Mouse (Mus musculus) testis, postnatal 14 days (tissue): ENCODE data around the gene Polr3c.
"Not testable (repeated sequence)": the region's sequence is repeated elsewhere in the genome, so short reads cannot be mapped to it uniquely, and the experiment has no call there.

Source experiments
- DNase-seq: peaks from one replicate; pipeline ENCODE4 v3.0.0; 2021; ENCODE audit warnings: low spot score

The Polr3c gene

DNA sequence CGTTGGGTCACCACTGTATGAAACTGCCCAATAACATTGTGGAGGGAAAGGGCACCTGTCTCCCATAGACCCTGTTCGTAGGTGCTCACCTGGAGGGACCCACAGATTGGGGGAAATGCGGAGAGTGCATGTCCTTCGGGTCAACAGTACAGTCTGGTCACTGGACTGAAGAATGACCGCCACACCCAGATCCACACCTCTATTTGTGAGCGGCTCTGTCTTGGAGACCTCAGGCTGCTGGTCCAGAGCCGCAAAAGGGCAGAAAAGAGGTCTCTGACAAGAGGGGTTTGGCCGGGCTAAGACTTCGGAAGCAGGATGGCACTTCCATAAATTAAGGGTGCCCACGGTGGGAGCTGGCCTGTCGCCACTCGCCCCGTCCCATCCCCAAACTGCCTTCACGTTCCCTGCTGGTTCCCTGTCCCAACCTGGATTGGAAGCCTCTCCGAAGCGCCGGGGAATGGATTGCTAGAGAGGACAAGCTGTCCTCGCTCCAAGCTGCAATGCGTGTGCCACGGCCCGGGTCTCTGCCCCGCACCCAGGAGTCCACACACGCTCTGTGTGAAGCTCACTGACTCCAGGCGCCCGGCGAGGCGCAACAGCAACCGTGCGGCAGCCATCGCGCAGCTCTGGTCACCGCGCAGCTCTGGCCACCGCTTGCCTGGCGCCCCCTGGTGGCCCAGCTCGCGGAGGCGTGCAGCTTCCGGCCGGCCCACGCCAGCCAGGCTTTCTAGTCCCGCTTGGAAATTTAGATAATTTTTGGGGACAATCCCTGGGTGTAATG, 19.3 kb downstream of the Polr3c start, which contains the start of gene Nudt17:
Nudt17 (minus strand) TSS at position 660 of the 781 bp plus-strand sequence.
- DNase-seq: peak; percentile 77

DNA sequence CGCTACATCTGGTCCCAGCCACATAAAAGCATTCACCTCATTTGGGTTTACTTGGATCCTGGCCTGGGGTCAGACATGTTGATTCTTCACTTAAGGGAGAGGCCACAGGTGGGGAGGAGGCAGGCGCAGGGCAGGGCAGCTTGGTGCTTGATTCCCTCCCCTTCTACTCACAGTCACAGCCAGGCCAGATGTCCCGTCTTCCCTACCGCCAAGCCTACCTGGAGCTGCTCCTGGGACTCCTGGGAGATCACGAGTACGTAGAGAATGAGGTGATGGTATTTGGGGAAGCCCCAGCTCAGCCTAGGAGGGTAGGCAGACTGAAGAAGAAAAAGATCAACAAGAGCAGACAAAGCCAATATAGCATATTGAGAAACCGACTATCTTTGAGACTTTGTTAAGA, 20.4 kb downstream of the Polr3c start:
- no peak for DNase-seq

DNA sequence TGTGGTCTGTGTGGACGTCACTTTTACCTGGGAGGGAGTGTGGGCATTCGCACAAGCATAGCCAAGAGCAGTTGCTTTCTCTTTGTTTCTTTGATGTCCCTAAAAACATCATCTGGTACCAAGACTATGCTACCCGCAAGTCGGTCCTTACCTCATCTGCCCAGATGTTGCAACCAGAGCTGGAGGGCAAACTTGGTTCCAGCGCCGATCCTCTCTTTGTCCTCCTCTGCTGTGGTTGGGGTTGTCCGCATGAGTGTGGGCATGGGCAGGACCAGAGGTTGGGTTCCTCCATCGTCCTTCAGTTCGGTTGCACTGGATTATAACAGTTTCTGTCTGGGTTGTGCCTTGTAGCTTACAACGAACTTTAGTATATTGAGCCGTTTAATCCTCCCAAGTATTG, 21.2 kb downstream of the Polr3c start:
- no peak for DNase-seq

DNA sequence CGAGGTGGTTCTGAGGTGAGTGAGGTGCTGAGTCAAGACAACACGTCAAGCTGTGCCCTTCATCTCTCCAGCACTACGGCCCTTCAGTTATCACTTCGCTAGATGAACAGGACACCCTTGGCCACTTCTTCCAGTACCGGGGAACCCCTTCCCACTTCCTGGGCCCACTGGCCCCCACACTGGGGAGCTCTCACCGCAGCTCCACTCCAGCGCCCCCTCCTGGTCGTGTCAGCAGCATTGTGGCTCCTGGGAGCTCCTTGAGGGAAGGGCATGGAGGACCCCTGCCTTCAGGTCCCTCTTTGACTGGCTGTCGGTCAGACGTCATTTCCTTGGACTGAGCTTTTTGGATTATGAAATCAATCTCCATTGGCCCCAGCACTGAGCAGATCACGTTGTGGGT, 22.6 kb downstream of the Polr3c start:
- no peak for DNase-seq

DNA sequence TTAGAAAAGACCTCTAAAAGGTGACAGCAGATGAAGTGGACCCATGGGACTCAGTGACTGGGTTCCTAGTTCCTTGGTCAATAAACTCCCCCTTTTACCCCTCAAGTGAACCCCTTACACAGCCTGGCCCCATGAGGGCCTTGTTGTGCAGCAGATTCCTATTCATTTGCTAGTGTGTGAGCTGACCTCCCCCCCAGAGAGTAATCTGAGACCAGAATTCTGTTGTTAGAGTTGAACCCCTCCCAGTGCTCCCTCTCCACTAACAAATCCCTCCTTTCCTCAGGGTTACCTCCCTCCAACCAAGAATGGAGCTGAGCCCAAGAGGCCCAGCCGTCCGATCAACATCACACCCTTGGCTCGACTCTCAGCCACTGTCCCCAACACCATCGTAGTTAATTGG, 26.4 kb downstream of the Polr3c start:
- DNase-seq: no peak

DNA sequence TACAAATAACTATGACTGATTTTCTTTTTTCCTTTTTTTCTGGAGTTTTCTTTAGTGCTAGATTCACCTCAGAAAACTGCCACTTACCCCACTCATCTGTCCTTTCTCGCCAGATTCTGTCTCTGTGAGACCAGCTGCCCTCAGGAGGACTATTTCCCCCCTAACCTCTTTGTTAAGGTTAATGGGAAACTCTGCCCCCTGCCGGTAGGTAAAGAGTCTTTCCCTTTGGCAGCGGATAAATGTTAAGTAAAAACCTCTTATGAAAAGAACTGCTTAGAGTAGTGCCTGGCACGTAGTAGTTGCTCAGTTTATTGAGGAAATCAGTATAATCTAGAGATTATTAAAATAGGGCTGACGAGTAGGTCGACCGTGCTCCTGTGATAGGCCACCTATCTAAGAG, 27.1 kb downstream of the Polr3c start:
- DNase-seq: no peak

DNA sequence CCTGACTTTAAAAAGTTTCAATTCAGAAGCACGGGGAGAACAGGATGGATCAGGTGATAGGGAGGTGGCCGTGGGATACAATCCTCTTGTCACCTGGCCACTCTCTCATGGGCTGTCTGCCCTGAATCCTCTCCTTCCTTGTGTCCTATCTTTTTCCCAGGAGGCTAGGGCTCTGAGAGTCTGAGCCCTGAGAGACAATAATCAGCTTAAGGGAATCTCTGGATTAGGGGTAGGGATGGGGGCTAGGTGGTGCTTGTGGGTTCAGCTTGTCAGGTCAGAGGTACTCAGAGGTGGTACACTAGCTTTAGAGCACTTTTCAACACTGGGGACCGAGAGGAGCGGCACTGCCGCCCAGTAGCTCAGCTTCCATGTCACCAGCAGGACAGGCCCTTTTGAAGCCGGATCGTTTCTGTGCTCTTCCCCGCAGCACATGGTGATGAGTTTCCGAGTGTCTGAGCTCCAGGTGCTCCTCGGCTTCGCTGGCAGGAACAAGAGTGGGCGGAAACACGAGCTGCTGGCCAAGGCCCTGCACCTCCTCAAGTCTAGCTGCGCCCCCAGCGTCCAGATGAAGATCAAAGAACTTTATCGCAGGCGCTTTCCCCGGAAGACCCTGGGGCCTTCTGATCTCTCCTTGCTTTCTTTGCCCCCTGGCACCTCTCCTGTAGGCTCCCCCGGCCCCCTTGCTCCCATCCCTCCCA, 28.3 kb downstream of the Polr3c start:
- DNase-seq: peak; percentile 28

DNA sequence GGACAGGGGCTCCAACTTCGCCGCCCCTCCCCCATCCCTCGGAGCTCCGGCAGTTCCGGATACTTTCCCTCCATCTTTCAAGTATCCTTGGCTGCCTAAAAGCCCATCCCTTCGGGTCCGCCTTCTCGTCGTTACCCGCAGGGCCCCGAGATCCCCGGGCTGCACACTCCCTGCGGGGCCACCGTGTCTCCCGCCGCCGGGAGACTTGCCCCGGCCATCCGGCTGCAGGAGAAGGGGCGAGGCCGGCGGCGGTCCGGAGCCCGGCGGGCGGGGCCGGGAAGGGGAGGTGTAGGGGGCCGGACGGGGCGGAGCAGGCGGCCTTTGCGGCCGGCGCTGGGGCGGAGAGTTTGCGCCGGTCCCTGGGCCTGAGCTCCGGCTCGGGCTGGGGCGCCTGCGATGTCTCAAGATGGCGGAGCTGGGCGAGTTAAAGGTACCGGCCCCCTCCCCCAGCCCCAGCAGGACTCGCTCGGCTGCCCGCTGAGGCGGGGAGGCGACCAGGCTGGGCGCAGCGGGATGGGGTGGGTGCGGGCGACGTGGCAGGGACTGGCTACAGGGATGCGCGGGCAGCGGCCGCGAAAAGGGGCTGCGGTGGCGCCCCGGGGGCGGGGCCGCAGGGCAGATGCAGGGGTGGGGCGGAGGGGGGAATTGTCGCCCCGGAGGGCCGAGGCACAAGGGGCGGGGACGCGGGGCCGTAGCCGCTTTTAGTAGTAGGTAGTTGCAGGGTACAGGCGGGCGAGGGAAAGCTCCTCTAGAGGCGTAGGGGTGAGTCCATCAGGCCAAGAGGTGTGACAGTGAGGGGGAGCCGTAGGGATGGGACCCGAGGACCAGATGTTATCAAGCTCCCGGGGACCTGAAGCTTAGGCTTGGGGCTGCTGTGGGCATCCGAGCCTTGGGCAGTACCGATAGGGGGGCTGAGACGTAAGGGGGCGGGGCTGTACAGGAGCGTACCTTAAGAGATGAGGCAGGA, 30.4 kb downstream of the Polr3c start:
- DNase-seq: peak; percentile 90

DNA sequence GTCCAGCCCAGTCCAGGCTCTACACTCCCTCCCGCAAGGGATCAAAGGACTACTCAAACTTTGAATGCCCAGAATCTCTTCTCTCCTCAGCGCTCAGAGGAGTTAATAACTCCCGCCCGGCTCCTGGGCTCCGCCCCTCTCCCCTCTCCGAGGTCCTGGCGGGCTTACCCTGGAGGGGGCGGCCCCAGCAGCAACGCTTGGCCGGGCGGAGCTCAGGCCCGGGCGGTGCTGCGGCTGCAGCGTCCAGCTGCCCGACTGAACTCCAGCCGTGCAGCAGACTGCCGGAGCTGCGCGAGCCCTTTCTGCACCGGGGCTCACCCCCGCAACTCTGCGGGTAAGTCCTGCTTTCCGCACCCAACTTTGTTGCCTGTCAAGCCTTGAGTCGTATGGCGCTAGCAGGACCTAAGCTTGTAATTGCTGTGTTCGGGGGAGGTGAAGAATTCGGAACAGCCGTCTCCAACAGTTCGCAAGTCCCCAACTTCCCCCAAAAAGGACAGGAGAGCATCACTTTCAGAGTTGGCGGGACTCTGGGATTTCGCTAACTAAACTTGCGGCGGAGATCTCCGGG, 31.1 kb downstream of the Polr3c start, which contains the start of gene Pias3:
Pias3 (plus strand) TSS at position 187 of the 568 bp plus-strand sequence.
- DNase-seq: peak; percentile 85

DNA sequence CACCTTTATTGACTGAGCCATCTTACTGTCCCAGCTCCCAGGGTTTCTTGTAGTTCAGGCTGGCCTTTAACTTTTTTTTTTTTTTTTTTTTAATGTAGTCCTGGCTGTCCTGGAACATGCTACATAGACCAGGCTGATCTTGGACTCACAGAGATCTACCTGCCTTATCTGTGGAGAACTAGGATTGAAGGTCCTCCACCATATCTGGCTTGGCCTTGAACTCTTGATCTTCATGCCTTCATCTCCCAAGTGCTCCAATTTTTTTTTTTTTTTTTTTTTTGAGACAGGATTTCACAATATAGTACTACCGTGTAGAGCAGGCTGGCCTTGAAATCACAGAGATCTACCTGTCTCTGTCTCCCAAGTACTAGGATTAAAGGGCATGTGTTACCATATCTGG, 33.8 kb downstream of the Polr3c start:
- no peak for DNase-seq

DNA sequence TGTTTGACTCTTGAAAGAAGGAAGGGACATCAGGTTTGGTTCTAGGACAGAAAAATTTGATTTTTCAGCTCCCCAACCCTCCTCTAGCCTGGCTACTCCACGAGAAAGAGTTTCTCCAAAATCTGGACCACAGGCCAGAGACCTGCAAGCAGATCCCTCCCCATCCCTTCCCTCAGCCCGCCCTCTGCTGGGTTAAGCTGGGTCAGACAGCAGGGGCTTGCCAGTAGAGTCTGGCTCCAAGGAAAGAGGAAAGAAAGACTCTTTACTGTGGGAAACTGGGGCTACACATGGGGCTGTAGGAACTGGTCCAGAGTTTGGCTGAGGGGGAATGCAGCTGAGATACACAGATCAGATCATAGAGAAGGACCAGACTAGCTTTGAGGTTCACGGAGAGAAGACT, 34.9 kb downstream of the Polr3c start:
- DNase-seq: peak; percentile 36

DNA sequence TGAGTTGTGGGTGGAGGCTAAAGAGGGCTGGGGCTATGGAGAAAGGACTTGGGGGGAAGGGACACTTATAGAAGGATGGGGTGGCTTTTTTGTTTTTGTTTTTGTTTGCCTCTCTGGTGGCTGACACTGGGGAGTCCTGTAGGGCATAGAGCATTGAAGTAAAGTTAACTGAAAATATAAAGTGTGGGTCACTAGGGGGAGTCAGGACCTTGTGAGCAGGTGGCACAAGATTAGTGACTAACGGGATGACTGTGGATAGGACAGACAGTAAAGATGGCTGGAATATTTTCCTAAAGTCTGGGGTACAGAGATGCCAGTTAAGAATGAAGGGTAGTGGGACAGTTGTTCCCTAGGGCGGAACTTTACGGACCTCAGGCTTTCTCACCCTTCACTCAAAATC, 37.1 kb downstream of the Polr3c start:
- DNase-seq: no peak

DNA sequence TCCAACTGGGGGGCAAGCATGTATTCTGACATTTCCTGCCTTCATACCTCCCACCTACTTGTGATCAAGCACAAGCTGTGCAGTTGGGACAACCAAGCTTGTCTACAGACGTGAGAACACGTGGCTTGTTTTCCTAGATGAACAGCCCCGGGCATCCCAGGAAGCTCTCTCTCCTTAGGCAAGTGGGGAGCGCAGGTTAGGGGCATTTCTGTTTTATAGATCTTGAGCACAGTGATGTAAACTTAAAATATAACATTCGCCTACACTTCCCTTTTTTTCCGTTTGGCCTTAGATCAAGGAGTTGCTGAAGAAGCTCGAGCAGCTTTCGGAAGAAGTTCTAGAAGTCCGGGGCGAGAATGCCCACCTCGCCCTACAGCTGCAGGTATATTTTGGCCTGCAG, 38.6 kb downstream of the Polr3c start:
- no peak for DNase-seq

DNA sequence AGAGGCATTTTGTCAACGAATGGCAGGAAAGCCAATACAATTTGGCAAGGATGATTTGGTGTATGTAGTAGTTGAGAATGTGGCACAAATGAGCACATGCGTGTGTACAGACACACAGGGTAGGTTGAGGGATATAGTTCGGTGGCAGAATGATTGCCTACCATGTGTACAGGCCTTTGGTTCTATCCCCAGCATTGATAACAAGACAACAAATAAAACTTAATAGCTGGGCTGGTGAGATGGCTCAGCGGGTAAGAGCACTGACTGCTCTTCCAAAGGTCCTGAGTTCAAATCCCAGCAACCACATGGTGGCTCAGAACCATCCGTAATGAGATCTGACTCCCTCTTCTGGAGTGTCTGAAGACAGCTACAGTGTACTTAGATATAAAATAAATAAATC, 41.4 kb downstream of the Polr3c start:
- DNase-seq: not testable (repeated sequence)

DNA sequence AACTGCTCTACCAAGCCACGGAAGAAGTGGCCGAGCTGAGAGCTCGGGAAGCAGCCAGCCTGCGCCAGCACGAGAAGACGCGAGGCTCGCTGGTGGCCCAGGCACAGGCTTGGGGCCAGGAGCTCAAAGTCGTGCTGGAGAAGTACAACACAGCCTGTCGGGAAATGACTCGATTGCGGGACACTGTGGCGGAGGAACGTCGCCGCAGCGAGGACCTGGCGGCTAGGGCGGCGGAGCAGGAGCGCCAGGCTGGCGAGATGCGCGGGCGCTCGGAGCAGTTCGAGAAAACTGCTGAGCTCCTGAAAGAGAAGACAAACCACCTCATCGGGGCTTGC, 42.6 kb downstream of the Polr3c start:
- DNase-seq: no peak

DNA sequence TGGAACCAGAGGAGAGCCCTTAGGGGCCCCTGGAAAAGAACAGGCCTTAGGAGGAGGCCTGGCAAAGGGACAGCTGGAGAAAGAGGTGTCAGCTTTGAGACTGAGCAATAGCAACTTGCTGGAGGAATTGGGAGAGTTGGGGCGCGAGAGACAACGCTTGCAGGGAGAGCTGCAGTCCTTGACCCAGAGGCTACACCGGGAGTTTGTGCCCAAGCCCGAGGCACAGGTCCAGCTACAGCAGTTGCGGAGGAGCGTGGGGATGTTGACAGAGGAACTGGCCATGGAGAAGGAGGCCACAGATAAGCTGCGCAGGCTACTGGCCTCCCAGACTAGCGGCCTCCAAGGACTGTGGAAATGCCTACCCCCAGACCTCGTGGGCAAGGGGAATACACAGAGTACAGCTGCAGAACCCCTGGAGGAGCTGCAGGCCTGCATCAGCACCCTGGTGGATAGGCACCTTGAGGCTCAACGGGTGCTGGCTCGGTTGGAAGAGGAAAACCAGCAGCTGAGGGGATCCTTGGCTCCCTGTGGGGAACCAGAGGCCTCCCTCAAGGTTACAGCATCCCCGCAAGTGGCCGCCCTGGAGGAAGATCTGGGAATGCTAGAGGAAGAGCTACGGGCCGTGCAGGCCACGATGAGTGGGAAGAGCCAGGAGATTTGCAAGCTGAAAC, 43.1 kb downstream of the Polr3c start:
- peak; percentile 52 for DNase-seq

DNA sequence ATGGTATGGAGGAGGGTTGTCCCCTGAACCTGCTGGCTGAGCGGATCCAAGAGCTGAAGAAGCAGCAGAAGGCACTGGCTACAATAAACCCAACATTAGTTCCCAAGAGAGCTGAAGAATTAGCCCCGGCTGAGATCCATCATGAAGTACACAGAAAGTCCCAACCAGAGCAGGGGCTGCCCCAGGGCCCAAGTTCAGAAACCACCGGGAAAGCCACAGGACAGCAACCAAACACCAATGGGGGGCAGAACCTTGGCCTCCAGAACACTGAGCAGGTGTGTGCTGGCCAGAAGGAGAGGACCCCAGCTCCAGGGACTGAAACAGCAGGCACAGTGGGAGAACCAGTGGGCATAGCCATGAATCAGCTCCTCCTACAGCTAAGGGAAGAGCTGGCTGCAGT, 43.9 kb downstream of the Polr3c start:
- no peak for DNase-seq

DNA sequence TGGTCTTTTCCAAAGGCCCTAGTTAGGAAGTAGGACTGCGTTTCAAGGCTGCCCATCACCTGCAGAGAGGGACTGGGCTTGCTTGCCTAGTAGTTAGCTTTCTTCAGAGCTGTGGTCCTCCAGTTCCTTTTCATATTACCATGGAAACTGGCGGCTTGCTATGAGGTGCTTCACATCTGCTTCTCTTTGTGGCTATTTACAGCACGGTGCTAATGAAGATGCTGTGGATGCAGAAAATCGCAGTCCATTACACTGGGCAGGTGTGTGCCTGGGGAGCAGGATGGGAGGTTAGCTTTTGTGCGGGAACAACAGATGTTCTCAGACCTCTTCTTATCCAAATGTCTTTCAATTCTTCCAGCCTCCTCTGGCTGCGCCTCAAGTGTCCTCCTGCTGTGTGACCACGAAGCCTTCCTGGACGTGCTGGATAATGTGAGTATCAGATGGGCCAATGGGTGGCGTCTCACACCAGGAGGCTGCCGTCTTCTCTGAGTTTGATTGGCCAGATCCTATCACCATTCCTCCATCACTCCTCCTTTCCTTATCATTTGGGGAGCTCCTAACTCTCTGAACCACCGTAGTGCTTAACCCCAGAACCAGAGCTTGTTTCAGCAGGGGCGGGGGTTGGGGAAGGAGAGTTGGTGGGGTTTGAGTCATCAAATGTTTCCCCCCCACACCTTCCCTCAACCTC, 47.0 kb downstream of the Polr3c start:
- DNase-seq: no peak

DNA sequence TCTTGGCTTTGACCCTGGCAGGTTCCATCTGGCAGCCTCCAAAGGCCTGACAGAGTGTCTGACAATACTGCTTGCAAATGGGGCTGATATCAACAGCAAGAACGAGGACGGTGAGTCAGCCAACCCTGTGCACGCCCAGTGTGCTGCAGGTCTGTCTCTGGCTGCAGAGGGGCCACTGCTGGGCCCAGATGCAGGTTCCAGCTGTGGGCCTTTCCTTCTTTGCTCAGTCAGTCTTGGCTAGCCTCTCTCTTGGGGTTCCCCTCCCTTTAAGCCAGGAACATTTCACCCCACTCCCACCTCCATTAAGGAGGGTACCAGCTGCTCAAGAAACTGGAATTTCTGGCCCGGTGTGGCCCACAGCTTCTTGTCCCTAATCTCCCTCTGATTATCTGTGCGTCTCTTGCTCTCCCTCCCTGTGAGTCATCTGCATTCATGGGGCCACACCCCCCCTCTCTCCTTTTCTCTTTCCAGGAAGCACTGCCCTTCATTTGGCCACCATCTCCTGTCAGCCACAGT, 48.2 kb downstream of the Polr3c start:
- DNase-seq: no peak

DNA sequence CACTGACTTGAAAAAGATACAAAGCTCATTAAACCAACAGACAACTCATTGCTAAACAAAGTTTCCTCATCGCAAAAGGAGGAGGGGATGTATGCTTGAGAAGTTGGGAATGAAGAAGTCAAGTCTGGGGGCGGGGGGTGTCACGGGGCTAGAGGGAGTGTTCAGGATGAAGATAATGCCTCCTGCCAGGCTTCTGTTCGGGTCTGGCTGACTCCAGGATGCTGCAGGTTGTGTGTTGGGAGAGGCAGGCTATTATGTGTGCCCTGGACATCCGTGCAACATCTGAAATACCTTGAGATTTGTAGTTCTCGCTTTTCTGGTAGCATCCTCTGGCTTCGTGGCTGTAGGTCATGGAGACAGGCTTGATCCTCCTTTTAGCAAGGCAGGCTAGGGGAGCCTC, 49.0 kb downstream of the Polr3c start:
- DNase-seq: no peak

DNA sequence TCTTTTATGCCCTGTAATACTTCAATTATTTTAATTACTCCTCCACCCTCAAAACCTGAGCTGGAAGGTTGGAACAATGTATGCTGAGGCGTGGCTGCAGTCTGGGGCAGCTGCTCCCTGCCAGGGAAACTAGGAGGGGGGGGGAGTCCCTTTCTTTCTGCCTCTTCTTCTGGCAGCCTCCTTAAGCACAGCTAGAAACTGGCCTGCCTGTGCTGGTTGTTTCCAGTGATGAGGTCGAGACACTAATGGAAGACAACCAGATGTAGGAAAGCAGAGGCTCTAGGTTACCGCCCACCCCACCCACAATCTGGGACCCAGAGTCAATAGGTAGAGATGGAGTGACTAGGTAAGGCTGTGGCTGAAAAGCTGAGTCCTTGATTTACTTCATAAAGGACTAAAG, 51.7 kb downstream of the Polr3c start:
- DNase-seq: no peak
